Mouse (Mus musculus) ES-Bruce4 (cell line): ENCODE measurements around the gene Olfr790. TPM values are rescaled to one million over a fixed set of nuclear protein-coding genes. Genes with fewer than 3 reads are reported as not detected.

ENCODE experiments used
- H3K27ac ChIP-seq: 2 replicates; pipeline ENCODE4 v1.5.1; 2012; ENCODE audit warnings: low read length, inconsistent platforms; ENCODE audit not compliant: insufficient read depth
- H3K27me3 ChIP-seq: 2 replicates; pipeline ENCODE4 v1.6.1; 2012; ENCODE audit warnings: mild to moderate bottlenecking, low read length, inconsistent platforms; ENCODE audit not compliant: control insufficient read depth, poor library complexity, insufficient read depth, severe bottlenecking
- H3K36me3 ChIP-seq: 2 replicates; pipeline ENCODE4 v1.6.1; 2012; ENCODE audit warnings: inconsistent platforms, mild to moderate bottlenecking, low read length, moderate library complexity; ENCODE audit not compliant: control insufficient read depth, poor library complexity, insufficient read depth, severe bottlenecking
- H3K4me1 ChIP-seq: one replicate; pipeline ENCODE4 v1.8.1; 2011; ENCODE audit warnings: low read length; ENCODE audit not compliant: control insufficient read depth, insufficient read depth
- H3K4me3 ChIP-seq: 2 replicates; pipeline ENCODE4 v1.5.1; 2011; ENCODE audit warnings: low read depth, mild to moderate bottlenecking, low read length
- H3K9ac ChIP-seq: 2 replicates; pipeline ENCODE4 v1.6.1; 2012; ENCODE audit warnings: low read depth, mild to moderate bottlenecking, inconsistent platforms; ENCODE audit not compliant: poor library complexity, severe bottlenecking
- H3K9me3 ChIP-seq: replicated peaks from 2 replicates; pipeline ENCODE4 v1.6.1; 2012; ENCODE audit warnings: mild to moderate bottlenecking, low read length, inconsistent platforms; ENCODE audit not compliant: control insufficient read depth, poor library complexity, insufficient read depth, severe bottlenecking
- CTCF ChIP-seq: IDR thresholded peaks from one replicate; pipeline ENCODE4 v1.8.1; 2011; ENCODE audit warnings: low read depth, low read length
- EP300 ChIP-seq: IDR thresholded peaks from 2 replicates; pipeline ENCODE4 v1.6.1; 2011; ENCODE audit warnings: low read depth, low read length; ENCODE audit not compliant: insufficient read depth
- POLR2A ChIP-seq: IDR thresholded peaks from one replicate; pipeline ENCODE4 v1.8.1; 2011; ENCODE audit warnings: low read length; ENCODE audit not compliant: insufficient read depth
- polyA plus RNA-seq: library from polyadenylated mRNA; stranded (reverse); fragments of >200 nt; gene quantifications from 2 replicates; pipeline ENCODE4 v1.2.4, GENCODE M21; 2011; ENCODE audit warnings: low read depth; ENCODE audit not compliant: missing spikeins, insufficient read depth, insufficient read length

Gene Olfr790
- not detected in 2 replicates for polyA plus RNA-seq

GRCm38 (mm10) chr10:129498192-129498591, at the start of gene Olfr790:
Gene Olfr790 (plus strand): TSS chr10:129498492.
- no peak for TF ChIP-seq EP300
- no peak for TF ChIP-seq POLR2A
- TF ChIP-seq CTCF, result no peak
- Histone ChIP-seq H3K9ac (no peak within 1 kb of the TSS), H3K27ac (no peak within 1 kb of the TSS), H3K9me3 (no peaks in the 10 kb centered on the region), H3K4me1 (no peaks in the 10 kb centered on the region), H3K4me3 (no peak within 1 kb of the TSS), H3K27me3 (no peaks in the 10 kb centered on the region), H3K36me3 (no peaks in the 10 kb centered on the region)

- Histone ChIP-seq H3K9me3 (no peaks in the 10 kb centered on the region), H3K9ac (no peak within 1 kb of the TSS), H3K27ac (no peak within 1 kb of the TSS), H3K36me3 (no peaks in the 10 kb centered on the region), H3K4me3 (no peak within 1 kb of the TSS), H3K4me1 (no peaks in the 10 kb centered on the region), H3K27me3 (no peaks in the 10 kb centered on the region)
- TF ChIP-seq EP300, result no peak
These were observed 36.7 kb upstream of the Olfr790 start, which contains the start of gene Olfr787 for GRCm38 (mm10) chr10:129461562-129461961. Gene Olfr787 (plus strand): TSS chr10:129461862.

GRCm38 (mm10) chr10:129470698-129471097, 27.6 kb upstream of the Olfr790 start, which contains the start of gene Olfr788:
Gene Olfr788 (plus strand): TSS chr10:129470998.
- H3K4me3 ChIP-seq, result no peak within 1 kb of the TSS
- no peaks in the 10 kb centered on the region for H3K36me3 ChIP-seq
- H3K9me3 ChIP-seq, result no peaks in the 10 kb centered on the region
- H3K4me1 ChIP-seq, result no peaks in the 10 kb centered on the region
- no peaks in the 10 kb centered on the region for H3K27me3 ChIP-seq
- no peak within 1 kb of the TSS for H3K27ac ChIP-seq
- H3K9ac ChIP-seq, result no peak within 1 kb of the TSS
- TF ChIP-seq EP300 (no peak), CTCF (no peak), POLR2A (no peak)

- no peak overlapping the region for H3K27ac ChIP-seq
- no peak overlapping the region for H3K4me3 ChIP-seq
- H3K9me3 ChIP-seq, result no peaks in the 10 kb centered on the region
- no peaks in the 10 kb centered on the region for H3K4me1 ChIP-seq
- H3K9ac ChIP-seq, result no peak overlapping the region
- H3K27me3 ChIP-seq, result no peaks in the 10 kb centered on the region
- H3K36me3 ChIP-seq, result no peaks in the 10 kb centered on the region
- TF ChIP-seq EP300 (no peak), POLR2A (no peak), CTCF (no peak)
These were observed 25.0 kb upstream of the Olfr790 start for GRCm38 (mm10) chr10:129473256-129473655.

- TF ChIP-seq EP300, result no peak
- no peak for TF ChIP-seq POLR2A
- TF ChIP-seq CTCF, result no peak
- Histone ChIP-seq H3K27ac (no peak overlapping the region), H3K9ac (no peak overlapping the region), H3K4me1 (no peaks in the 10 kb centered on the region), H3K4me3 (no peak overlapping the region), H3K9me3 (no peaks in the 10 kb centered on the region), H3K36me3 (no peaks in the 10 kb centered on the region), H3K27me3 (no peaks in the 10 kb centered on the region)
These were observed 24.6 kb upstream of the Olfr790 start for GRCm38 (mm10) chr10:129473723-129474122.

GRCm38 (mm10) chr10:129484452-129484851, 13.8 kb upstream of the Olfr790 start, which contains the start of gene Olfr789:
Gene Olfr789 (plus strand): TSS chr10:129484752.
- Histone ChIP-seq H3K9me3 (no peaks in the 10 kb centered on the region), H3K9ac (no peak within 1 kb of the TSS), H3K27ac (no peak within 1 kb of the TSS), H3K4me1 (no peaks in the 10 kb centered on the region), H3K4me3 (no peak within 1 kb of the TSS), H3K27me3 (no peaks in the 10 kb centered on the region), H3K36me3 (no peaks in the 10 kb centered on the region)
- TF ChIP-seq CTCF, result no peak
- TF ChIP-seq EP300, result no peak
- no peak for TF ChIP-seq POLR2A
